Mouse (Mus musculus): ENCODE results near the gene Nat8f4.

- TF ChIP-seq CTCF (IDR thresholded peaks at IDR 0.05; ENCODE audit: low read depth) (no peak), EP300 (IDR thresholded peaks at IDR 0.05; ENCODE audit: low read depth) (no peak)
Measured at GRCm38 (mm10) chr6:85884311-85884710, 20.4 kb downstream of the Nat8f4 start.

Measured in liver, embryonic 14.5 days (tissue).